Mouse (Mus musculus) hindbrain, embryonic 12.5 days (tissue): ENCODE data around the gene Sigirr. TPM values are rescaled to one million over a fixed set of nuclear protein-coding genes. Genes with fewer than 3 reads are reported as not detected.

Experiments
- ATAC-seq: fragments of 200-750 bp; cut with Nextera tagmentation; 2 replicates; pipeline ENCODE4 v1.8.0; 2017; ENCODE audit warnings: moderate TSS enrichment; ENCODE audit not compliant: low FRiP score
- H3K27ac ChIP-seq: fragments of 300-500 bp; sonication (generic); 2 replicates; pipeline ENCODE4 v1.5.1; 2016; ENCODE audit warnings: mild to moderate bottlenecking
- H3K27me3 ChIP-seq: fragments of 300-500 bp; sonication (generic); 2 replicates; pipeline ENCODE4 v1.6.1; 2016; ENCODE audit warnings: mild to moderate bottlenecking
- H3K36me3 ChIP-seq: fragments of 300-500 bp; sonication (generic); 2 replicates; pipeline ENCODE4 v1.6.1; 2016; ENCODE audit warnings: mild to moderate bottlenecking
- H3K4me1 ChIP-seq: fragments of 300-500 bp; sonication (generic); 2 replicates; pipeline ENCODE4 v1.6.1; 2016
- H3K4me2 ChIP-seq: fragments of 300-500 bp; sonication (generic); replicated peaks from 2 replicates; pipeline ENCODE4 v1.6.1; 2016; ENCODE audit warnings: mild to moderate bottlenecking
- H3K4me3 ChIP-seq: fragments of 300-500 bp; sonication (generic); 2 replicates; pipeline ENCODE4 v1.5.1; 2016; ENCODE audit warnings: mild to moderate bottlenecking
- H3K9ac ChIP-seq: fragments of 300-500 bp; sonication (generic); 2 replicates; pipeline ENCODE4 v1.6.1; 2016; ENCODE audit warnings: mild to moderate bottlenecking, moderate library complexity
- H3K9me3 ChIP-seq: fragments of 300-500 bp; sonication (generic); replicated peaks from 2 replicates; pipeline ENCODE4 v1.6.1; 2016; ENCODE audit warnings: mild to moderate bottlenecking
- WGBS: fragments of 180-500 bp; shearing (Covaris S2); methylation state at CpG from one replicate; pipeline ENCODE4 v1.1.7; 2016; 5-methylcytosine and 5-hydroxymethylcytosine counted together
- polyA plus RNA-seq: library from polyadenylated mRNA; unstranded; fragments of >200 nt; fragmentation: Nextera tagmentation; extraction: Ambion mirVana; gene quantifications from 2 replicates; pipeline ENCODE4 v1.2.1, GENCODE M21; 2016

Gene Sigirr
- polyA plus RNA-seq, 1 experiment from 2014 or later = 2.6 TPM

DNA sequence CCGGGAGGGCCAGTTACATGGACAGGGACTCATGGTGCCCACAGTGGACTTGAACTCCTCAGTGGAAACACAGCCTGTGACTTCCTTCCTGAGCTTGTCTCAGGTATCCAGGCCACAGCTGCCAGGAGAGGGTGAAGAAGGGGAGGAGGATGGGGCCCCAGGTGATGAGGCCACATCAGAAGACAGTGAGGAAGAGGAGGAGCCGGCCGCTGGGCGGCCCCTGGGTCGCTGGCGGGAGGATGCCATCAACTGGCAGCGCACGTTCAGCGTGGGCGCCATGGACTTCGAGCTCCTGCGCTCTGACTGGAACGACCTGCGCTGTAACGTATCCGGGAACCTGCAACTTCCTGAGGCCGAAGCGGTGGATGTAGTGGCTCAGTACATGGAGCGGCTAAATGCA, 32.0 kb downstream of the Sigirr start:
- H3K27ac ChIP-seq = no peak overlapping the region
- no peak overlapping the region for H3K9ac ChIP-seq
- no peak overlapping the region for H3K4me2 ChIP-seq
- peaks cover 21% of the 10 kb centered on the region for H3K4me1 ChIP-seq
- H3K27me3 ChIP-seq = peaks cover 21% of the 10 kb centered on the region
- no peak for ATAC-seq
- H3K36me3 ChIP-seq = peaks cover 56% of the 10 kb centered on the region
- H3K4me3 ChIP-seq = no peak overlapping the region
- no peaks in the 10 kb centered on the region for H3K9me3 ChIP-seq
- WGBS = 77% methylated on average over 19 of the region's 19 CpGs

DNA sequence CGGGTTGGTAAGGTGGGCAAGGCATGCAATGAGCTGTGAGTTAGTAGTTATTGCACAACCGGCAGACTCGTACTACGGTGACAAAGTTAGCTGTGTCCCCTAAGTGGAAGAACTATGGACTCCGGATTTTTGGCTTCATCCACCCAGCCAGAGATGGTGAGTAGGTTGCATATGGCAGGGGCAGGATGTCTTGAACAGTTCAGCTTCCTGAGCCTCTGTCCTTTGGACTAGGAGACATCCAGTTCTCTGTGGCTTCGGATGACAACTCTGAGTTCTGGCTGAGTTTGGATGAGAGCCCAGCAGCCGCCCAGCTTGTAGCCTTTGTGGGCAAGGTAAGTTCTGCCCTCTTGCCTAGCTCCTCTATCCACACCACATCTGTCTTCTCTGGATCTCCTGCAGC, 35.8 kb downstream of the Sigirr start:
- Histone ChIP-seq H3K9ac (no peak overlapping the region), H3K4me1 (peaks cover 28% of the 10 kb centered on the region), H3K4me2 (no peak overlapping the region), H3K27me3 (0 out of 2 replicates have a peak, but pooled peaks cover 1% of the 10 kb centered on the region), H3K4me3 (no peak overlapping the region), H3K9me3 (no peaks in the 10 kb centered on the region), H3K27ac (no peak overlapping the region), H3K36me3 (peaks cover 59% of the 10 kb centered on the region)
- WGBS = 96% methylated on average over 7 of the region's 7 CpGs
- no peak for ATAC-seq

DNA sequence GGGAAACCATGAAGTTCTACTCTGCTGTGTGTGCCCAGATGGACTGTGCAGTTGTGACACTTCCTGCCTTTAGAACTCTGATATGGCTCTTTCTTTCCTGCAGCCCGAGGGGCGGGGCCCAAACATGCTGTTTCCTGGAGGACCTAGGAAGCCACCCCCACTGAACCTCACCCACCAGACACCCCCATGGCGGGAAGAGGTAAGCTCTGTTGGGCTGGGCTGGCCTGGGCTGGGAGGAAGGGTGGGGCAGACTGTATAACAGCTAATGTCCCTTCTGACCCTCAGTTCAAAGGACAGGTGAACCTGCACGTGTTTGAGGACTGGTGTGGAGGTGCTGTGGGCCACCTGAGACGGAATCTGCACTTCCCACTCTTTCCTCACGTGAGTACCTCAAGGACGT, 36.2 kb downstream of the Sigirr start:
- H3K27me3 ChIP-seq = no peaks in the 10 kb centered on the region
- H3K9me3 ChIP-seq = no peaks in the 10 kb centered on the region
- H3K9ac ChIP-seq = no peak overlapping the region
- no peak overlapping the region for H3K27ac ChIP-seq
- peaks cover 28% of the 10 kb centered on the region for H3K4me1 ChIP-seq
- H3K4me2 ChIP-seq = no peak overlapping the region
- 90% methylated on average over 7 of the region's 7 CpGs for WGBS
- ATAC-seq = no peak
- peaks cover 59% of the 10 kb centered on the region for H3K36me3 ChIP-seq
- H3K4me3 ChIP-seq = no peak overlapping the region

DNA sequence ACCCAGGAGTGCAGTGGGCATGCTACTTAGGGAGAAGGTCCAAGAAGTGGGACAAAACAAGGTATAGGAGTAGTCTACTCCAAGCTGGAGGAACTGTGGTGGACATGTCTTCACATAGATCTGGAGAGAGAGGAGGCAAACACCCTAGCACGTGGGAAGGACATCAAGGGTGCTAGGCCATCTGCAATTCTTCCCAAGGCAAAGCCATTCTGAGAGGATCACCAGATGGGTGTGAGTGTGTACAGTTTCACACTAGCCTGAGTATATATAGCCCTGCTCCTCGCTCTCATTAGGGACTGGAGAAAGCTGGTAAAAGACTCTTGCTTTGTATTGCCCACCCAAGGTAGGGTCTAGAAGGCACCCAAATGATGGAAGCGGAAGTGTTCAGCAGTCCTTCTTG, 37.0 kb downstream of the Sigirr start:
- no peak overlapping the region for H3K4me3 ChIP-seq
- ATAC-seq = no peak
- peaks cover 28% of the 10 kb centered on the region for H3K4me1 ChIP-seq
- H3K4me2 ChIP-seq = no peak overlapping the region
- H3K36me3 ChIP-seq = peaks cover 53% of the 10 kb centered on the region
- no peak overlapping the region for H3K9ac ChIP-seq
- H3K9me3 ChIP-seq = no peaks in the 10 kb centered on the region
- H3K27ac ChIP-seq = no peak overlapping the region
- WGBS = 94% methylated on average over 3 of the region's 3 CpGs
- no peaks in the 10 kb centered on the region for H3K27me3 ChIP-seq

DNA sequence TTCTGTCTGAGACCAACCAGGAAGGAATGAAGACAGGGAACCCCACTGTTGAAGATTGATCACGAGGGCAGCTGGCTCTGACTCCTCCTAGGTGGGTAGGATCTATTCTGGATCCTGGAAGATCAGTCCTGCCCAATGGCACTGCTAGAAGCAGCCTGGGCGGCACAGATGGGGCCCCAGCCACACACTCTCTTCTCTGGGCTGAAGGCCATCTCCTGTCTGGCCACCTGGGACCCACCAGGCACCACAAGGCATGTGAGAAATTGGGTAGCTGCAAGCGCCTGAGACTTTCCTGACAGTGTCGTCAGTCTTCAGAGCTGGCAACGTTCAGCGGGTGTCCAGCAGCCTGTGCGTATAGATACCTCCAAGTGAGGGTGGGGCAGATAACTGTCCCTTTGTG, 37.8 kb downstream of the Sigirr start:
- Histone ChIP-seq H3K4me1 (peaks cover 28% of the 10 kb centered on the region), H3K27me3 (no peaks in the 10 kb centered on the region), H3K27ac (no peak overlapping the region), H3K4me3 (peak overlapping the region; percentile 86; the same call in 1 of the 2 replicates), H3K36me3 (peaks cover 45% of the 10 kb centered on the region), H3K9me3 (no peaks in the 10 kb centered on the region), H3K9ac (peak overlapping the region; percentile 5; the same call in 1 of the 2 replicates), H3K4me2 (peak overlapping the region; percentile 83)
- WGBS = 80% methylated on average over 7 of the region's 7 CpGs
- no peak for ATAC-seq

DNA sequence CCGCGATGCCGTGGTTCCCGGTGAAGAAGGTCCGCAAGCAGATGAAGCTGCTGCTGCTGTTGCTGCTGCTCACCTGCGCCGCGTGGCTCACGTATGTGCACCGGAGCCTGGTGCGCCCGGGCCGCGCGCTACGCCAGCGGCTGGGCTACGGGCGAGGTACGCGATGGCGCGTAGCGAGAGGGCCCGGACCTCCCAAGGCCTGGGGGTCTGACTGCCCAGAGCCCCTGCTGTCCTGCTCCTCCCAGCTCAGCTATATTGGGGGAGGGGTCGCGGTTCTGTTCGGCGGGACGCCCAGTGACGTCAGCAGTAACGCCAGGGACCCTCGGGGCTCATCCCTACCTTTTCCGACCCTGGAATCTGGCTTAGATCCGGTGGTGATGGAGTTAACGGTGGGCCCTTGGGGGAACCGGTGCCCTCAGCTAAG, 39.1 kb downstream of the Sigirr start:
- WGBS = under 1% methylated on average over 37 of the region's 37 CpGs
- peak; percentile 68 for ATAC-seq
- peak overlapping the region; percentile 86 for H3K4me3 ChIP-seq

DNA sequence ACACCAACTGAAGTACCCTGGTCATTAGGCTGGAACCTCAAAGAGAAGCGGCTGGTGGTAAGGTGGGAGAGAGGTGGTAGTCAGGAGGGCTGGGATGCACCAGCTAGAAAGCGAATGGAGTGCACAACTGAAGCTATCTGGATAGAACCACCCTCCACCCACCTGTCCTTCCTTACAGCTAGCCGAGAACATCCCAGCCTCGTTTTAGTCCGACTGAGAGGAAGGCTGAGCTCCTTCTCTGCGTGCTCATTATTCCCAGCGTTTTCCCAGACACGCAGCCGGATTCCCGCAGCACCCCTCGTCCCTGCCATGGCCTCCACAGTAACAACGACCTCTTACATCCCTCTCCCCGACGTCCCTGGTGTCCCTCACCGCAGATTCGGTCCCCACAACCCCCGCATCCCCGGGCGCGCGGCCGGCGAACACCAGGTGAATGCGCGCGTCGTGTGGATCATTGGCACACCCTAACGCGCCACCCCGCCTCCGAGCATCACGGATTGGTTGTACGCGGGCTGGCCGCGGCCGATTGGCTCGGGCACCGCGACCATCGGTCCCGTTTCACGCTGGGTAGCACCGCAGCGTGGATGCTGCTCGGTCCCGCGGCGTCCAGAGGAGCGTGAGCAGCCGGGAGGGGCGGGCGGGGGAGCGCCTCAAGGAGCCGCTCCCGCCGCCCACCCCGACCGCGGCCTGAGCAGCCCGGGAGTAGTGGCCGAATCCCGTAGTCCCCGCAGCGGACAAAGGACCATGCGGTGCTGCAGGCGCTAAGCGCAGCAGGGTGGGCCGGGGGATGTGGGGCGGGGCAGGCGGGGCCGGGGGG, 39.7 kb downstream of the Sigirr start, which contains the start of gene B4galnt4:
Gene B4galnt4 (plus strand): TSS at position 679 of the 817 bp plus-strand sequence.
- Histone ChIP-seq H3K9ac (peak within 1 kb of the TSS; percentile 98), H3K36me3 (peaks cover 26% of the 10 kb centered on the region), H3K9me3 (no peaks in the 10 kb centered on the region), H3K4me3 (peak within 1 kb of the TSS; percentile 86), H3K4me1 (peaks cover 28% of the 10 kb centered on the region), H3K4me2 (peak within 1 kb of the TSS; percentile 83), H3K27ac (peak within 1 kb of the TSS; percentile 93), H3K27me3 (no peaks in the 10 kb centered on the region)
- peak; percentile 99 for ATAC-seq
- WGBS = under 1% methylated on average over 72 of the region's 72 CpGs

More for the DNA sequence above, 39.1 kb downstream of the Sigirr start:
- Histone ChIP-seq H3K27me3 (no peaks in the 10 kb centered on the region), H3K9me3 (no peaks in the 10 kb centered on the region), H3K4me2 (peak overlapping the region; percentile 83), H3K36me3 (peaks cover 32% of the 10 kb centered on the region), H3K27ac (peak overlapping the region; percentile 93), H3K4me1 (peaks cover 28% of the 10 kb centered on the region), H3K9ac (peak overlapping the region; percentile 98)

DNA sequence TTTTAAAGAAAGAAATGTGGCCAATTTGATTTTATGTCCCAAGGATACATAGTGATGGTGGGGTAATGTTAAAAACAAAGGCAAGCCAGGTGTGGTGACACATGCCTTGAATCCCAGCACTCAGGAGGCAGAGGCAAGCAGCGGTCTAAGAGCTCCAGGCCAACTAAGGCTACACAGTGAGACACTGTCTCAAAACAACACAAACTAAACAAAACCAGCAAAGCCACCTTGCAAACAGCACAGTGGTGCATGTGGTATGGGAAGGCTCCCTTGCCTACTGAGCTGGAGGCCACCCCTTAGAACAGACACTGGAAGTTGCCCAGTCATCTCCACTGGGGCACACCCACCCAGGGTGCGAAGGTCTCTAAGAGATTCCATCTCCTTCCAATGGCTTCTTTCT, 40.4 kb downstream of the Sigirr start:
- Histone ChIP-seq H3K4me2 (peak overlapping the region; percentile 83), H3K27ac (peak overlapping the region; percentile 93), H3K4me3 (peak overlapping the region; percentile 86), H3K36me3 (peaks cover 19% of the 10 kb centered on the region), H3K27me3 (no peaks in the 10 kb centered on the region), H3K9me3 (no peaks in the 10 kb centered on the region), H3K4me1 (peaks cover 28% of the 10 kb centered on the region), H3K9ac (peak overlapping the region; percentile 98)
- ATAC-seq = peak; percentile 4; the same call in 1 of the 2 replicates
- WGBS = 80% methylated on average over 2 of the region's 2 CpGs

DNA sequence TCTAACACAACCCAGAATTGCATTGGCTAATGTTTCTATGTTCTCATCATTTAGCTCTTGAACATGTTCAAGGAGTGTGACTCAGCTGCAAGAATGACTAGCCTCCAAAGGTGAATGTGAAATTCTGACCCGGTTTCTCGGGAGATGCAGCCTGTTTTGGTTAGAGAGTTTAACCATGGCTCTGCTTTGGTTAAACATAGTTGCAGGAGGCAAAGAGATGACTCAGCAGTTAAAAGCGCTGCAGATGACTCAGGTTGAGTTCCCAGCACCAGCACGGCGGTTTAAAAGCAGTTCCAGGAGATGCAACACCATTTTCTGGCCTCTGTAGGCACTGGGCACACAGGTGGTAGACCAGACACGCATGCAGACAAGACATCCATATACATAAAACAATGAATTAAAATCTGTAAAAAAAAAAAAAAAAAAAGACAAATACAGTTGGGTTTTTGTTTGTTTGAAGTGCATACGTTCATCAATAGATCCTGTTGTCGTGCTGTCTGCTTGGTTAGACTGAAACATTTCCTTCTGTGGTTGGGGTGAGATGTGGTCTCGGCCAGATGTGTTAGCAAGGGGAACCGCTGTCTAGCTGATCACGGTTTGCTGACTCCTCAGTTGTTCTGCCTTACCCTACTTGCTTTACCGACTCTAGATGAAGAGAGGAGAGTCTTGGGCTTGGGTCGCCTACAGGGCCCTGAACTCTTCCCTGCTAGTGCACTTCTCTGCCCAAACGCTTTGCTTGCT, 41.6 kb downstream of the Sigirr start:
- 92% methylated on average over 14 of the region's 14 CpGs for whole genome bisulfite sequencing
- no peaks in the 10 kb centered on the region for H3K9me3 ChIP-seq
- ATAC-seq = no peak

DNA sequence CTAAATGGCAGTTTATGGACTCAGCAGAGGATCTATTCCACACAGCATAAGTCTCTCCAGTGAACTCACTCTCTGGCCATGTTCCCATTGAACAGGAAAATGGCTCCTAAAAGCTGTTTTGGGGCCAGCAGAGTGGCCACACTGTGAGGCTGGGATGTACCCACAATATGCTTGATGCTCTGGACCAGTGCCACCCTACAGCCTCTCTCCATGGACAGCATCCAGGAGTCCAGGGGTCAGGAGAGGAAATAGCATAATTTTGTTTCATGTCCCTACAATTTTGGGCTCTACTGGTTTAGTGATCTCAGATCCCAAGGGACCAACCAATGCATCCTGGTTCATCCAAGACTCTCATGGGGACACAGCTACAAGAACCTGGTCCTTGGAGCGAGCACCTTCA, 42.8 kb downstream of the Sigirr start:
- 89% methylated on average over 1 of the region's 1 CpGs for WGBS
- Histone ChIP-seq H3K9ac (no peak overlapping the region), H3K9me3 (no peaks in the 10 kb centered on the region), H3K27ac (no peak overlapping the region), H3K27me3 (no peaks in the 10 kb centered on the region), H3K36me3 (no peaks in the 10 kb centered on the region), H3K4me2 (no peak overlapping the region), H3K4me3 (no peak overlapping the region), H3K4me1 (peaks cover 20% of the 10 kb centered on the region)
- ATAC-seq = no peak

More for the DNA sequence above, 41.6 kb downstream of the Sigirr start:
- H3K4me1 ChIP-seq = peaks cover 28% of the 10 kb centered on the region
- no peak overlapping the region for H3K27ac ChIP-seq
- no peaks in the 10 kb centered on the region for H3K27me3 ChIP-seq
- peaks cover 7% of the 10 kb centered on the region for H3K36me3 ChIP-seq
- no peak overlapping the region for H3K4me2 ChIP-seq
- H3K4me3 ChIP-seq = no peak overlapping the region
- no peak overlapping the region for H3K9ac ChIP-seq

DNA sequence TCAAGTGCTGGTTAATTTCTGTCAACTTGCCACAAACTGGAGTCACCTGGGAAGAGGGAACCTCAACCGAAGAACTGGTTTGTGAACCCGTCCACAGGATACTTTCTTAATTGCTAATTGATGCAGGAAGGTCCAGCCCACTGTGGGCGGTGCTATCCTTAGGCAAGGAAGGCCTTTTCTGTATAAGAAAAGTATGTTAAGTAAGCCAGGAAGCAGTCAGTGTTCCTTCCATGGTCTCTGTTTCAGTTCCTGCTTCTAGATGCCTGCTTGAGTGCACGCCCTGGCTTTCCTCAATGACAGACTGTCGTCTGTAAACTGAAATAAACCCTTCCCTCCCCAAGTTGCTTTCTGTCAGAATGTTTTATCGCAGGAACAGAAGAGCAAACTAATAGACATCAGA, 43.4 kb downstream of the Sigirr start:
- no peaks in the 10 kb centered on the region for H3K27me3 ChIP-seq
- peaks cover 15% of the 10 kb centered on the region for H3K4me1 ChIP-seq
- no peak overlapping the region for H3K9ac ChIP-seq
- no peak overlapping the region for H3K4me2 ChIP-seq
- H3K36me3 ChIP-seq = no peaks in the 10 kb centered on the region
- H3K4me3 ChIP-seq = no peak overlapping the region
- ATAC-seq = no peak
- 94% methylated on average over 6 of the region's 6 CpGs for WGBS
- no peak overlapping the region for H3K27ac ChIP-seq
- no peaks in the 10 kb centered on the region for H3K9me3 ChIP-seq

DNA sequence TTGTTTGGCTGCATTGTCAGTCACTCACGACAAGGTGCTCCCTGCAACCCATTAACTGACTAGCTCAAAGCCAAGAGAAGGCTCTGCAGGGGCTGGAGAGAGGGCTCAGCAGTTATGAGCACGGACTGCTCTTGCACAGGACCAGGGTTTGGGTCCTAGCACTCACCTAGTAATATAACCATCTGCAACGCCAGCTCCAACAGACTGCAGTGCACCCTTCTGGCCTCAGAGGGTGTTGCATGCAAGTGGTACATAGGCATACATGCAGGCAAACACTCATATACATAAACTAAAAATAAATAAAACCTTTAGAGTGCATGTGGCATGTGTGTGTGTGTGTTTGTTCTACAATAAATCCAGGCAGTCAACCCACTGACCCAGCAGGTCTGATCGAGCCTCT, 44.6 kb downstream of the Sigirr start:
- Histone ChIP-seq H3K36me3 (no peaks in the 10 kb centered on the region), H3K27ac (no peak overlapping the region), H3K4me3 (no peak overlapping the region), H3K4me2 (no peak overlapping the region), H3K27me3 (no peaks in the 10 kb centered on the region), H3K9me3 (no peaks in the 10 kb centered on the region), H3K9ac (no peak overlapping the region), H3K4me1 (peaks cover 8% of the 10 kb centered on the region)
- no peak for ATAC-seq
- 78% methylated on average over 4 of the region's 4 CpGs for WGBS
